Mouse (Mus musculus): ENCODE measurements at regions not wholly inside any gene's neighbourhood (a gene's known extent, or its start where the extent isn't known, plus 50 kb on each side); places are given as distances from the start of the nearest gene placed in this dataset.

GRCm38 (mm10) chr10:108075144-108075543 is 86.8 kb upstream of the Ppp1r12a start:
- no peak for DNase-seq (ENCODE audit: low read depth, low spot score)
- Histone ChIP-seq H3K36me3 (ENCODE audit: control insufficient read depth in 1 of 2, insufficient read depth in 2 of 2, low read length in 2 of 2) (no peaks in the 10 kb centered on the region), H3K27ac (ENCODE audit: control insufficient read depth, low read depth, low read length) (no peak overlapping the region), H3K79me2 (ENCODE audit: control insufficient read depth, insufficient read depth, low read length, poor library complexity) (no peaks in the 10 kb centered on the region), H3K9me3 (replicated peaks; ENCODE audit: insufficient read depth, low read length) (no peaks in the 10 kb centered on the region), H3K4me3 (ENCODE audit: control insufficient read depth in 1 of 2, insufficient read depth in 1 of 2, low read depth in 2 of 2, low read length in 2 of 2) (no peak overlapping the region), H3K27me3 (ENCODE audit: control insufficient read depth in 1 of 2, insufficient read depth in 2 of 2, low read length in 2 of 2) (no peaks in the 10 kb centered on the region), H3K9ac (ENCODE audit: control insufficient read depth, low read depth, low read length, poor library complexity, severe bottlenecking) (no peak overlapping the region), H3K4me1 (ENCODE audit: control insufficient read depth in 1 of 2, insufficient read depth in 2 of 2, low read length in 2 of 2) (no peaks in the 10 kb centered on the region)
- TF ChIP-seq ETS1 (IDR thresholded peaks at IDR 0.05; ENCODE audit: low read depth, low read length), result no peak
- TF ChIP-seq SMC3 (IDR thresholded peaks at IDR 0.05; ENCODE audit: low read depth, low read length), result no peak
- no peak for TF ChIP-seq MAX (IDR thresholded peaks at IDR 0.05; ENCODE audit: low read length)
- TF ChIP-seq GATA1 (IDR thresholded peaks at IDR 0.05; ENCODE audit: low read depth, low read length), result no peak
- TF ChIP-seq CTCF (IDR thresholded peaks at IDR 0.05 in 2 of 3, conservative IDR thresholded peaks at IDR 0.05 in 1 of 3; ENCODE audit: control insufficient read depth in 1 of 3, insufficient read depth in 1 of 3, low read depth in 2 of 3, low read length in 3 of 3, poor library complexity in 1 of 3, severe bottlenecking in 1 of 3), result no peak
- no peak for TF ChIP-seq ZMIZ1 (IDR thresholded peaks at IDR 0.05; ENCODE audit: low read depth, low read length)
- no peak for TF ChIP-seq MYC (IDR thresholded peaks at IDR 0.05; ENCODE audit: low read depth, low read length)
- no peak for TF ChIP-seq EP300 (IDR thresholded peaks at IDR 0.05; ENCODE audit: low read depth in 1 of 2, low read length in 2 of 2)
- no peak for TF ChIP-seq ZC3H11A (IDR thresholded peaks at IDR 0.05; ENCODE audit: low read depth, low read length)
- no peak for TF ChIP-seq ZKSCAN1 (IDR thresholded peaks at IDR 0.05; ENCODE audit: low read depth, low read length)
- no peak for TF ChIP-seq RCOR1 (IDR thresholded peaks at IDR 0.05; ENCODE audit: low read depth, low read length)
- no peak for TF ChIP-seq TAL1 (IDR thresholded peaks at IDR 0.05; ENCODE audit: low read length)
- TF ChIP-seq HCFC1 (IDR thresholded peaks at IDR 0.05; ENCODE audit: low read depth, low read length), result no peak
- TF ChIP-seq TCF12 (IDR thresholded peaks at IDR 0.05; ENCODE audit: low read depth, low read length), result no peak
- no peak for TF ChIP-seq SIN3A (IDR thresholded peaks at IDR 0.05; ENCODE audit: low read length)
- TF ChIP-seq ZNF384 (IDR thresholded peaks at IDR 0.05; ENCODE audit: low read depth, low read length), result no peak

GRCm38 (mm10) chr10:108073828-108074227 is 88.2 kb upstream of the Ppp1r12a start:
- Histone ChIP-seq H3K4me1 (ENCODE audit: control insufficient read depth in 1 of 2, insufficient read depth in 2 of 2, low read length in 2 of 2) (no peaks in the 10 kb centered on the region), H3K27ac (ENCODE audit: control insufficient read depth, low read depth, low read length) (no peak overlapping the region), H3K9me3 (replicated peaks; ENCODE audit: insufficient read depth, low read length) (no peaks in the 10 kb centered on the region), H3K79me2 (ENCODE audit: control insufficient read depth, insufficient read depth, low read length, poor library complexity) (no peaks in the 10 kb centered on the region), H3K36me3 (ENCODE audit: control insufficient read depth in 1 of 2, insufficient read depth in 2 of 2, low read length in 2 of 2) (no peaks in the 10 kb centered on the region), H3K4me3 (ENCODE audit: control insufficient read depth in 1 of 2, insufficient read depth in 1 of 2, low read depth in 2 of 2, low read length in 2 of 2) (no peak overlapping the region), H3K27me3 (ENCODE audit: control insufficient read depth in 1 of 2, insufficient read depth in 2 of 2, low read length in 2 of 2) (no peaks in the 10 kb centered on the region), H3K9ac (ENCODE audit: control insufficient read depth, low read depth, low read length, poor library complexity, severe bottlenecking) (no peak overlapping the region)
- no peak for TF ChIP-seq CTCF (IDR thresholded peaks at IDR 0.05 in 2 of 3, conservative IDR thresholded peaks at IDR 0.05 in 1 of 3; ENCODE audit: control insufficient read depth in 1 of 3, insufficient read depth in 1 of 3, low read depth in 2 of 3, low read length in 3 of 3, poor library complexity in 1 of 3, severe bottlenecking in 1 of 3)
- TF ChIP-seq SIN3A (IDR thresholded peaks at IDR 0.05; ENCODE audit: low read length), result no peak
- no peak for TF ChIP-seq ETS1 (IDR thresholded peaks at IDR 0.05; ENCODE audit: low read depth, low read length)
- TF ChIP-seq MYB (IDR thresholded peaks at IDR 0.05; ENCODE audit: low read depth, low read length), result no peak
- no peak for DNase-seq (ENCODE audit: low read depth, low spot score)

Data from MEL (cell line).